Mouse (Mus musculus): ENCODE measurements around the gene Sbk3.

The Sbk3 gene

DNA sequence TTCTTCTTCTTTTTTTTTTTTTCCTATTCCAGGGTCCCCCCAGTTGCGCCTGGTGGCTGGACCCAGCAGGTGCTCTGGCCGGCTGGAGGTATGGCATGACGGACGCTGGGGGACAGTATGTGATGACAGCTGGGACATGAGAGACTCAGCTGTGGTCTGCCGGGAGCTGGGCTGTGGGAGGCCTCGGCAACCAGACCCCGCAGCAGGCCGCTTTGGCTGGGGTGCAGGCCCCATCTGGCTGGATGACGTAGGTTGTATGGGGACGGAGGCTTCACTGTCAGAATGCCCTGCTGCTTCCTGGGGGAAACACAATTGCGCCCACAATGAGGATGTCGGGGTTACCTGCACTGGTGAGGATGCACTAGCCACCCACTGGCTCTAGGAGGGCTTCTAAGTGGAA is 37.9 kb downstream of the Sbk3 start:
- DNase-seq (ENCODE audit: low spot score) = no peak

DNA sequence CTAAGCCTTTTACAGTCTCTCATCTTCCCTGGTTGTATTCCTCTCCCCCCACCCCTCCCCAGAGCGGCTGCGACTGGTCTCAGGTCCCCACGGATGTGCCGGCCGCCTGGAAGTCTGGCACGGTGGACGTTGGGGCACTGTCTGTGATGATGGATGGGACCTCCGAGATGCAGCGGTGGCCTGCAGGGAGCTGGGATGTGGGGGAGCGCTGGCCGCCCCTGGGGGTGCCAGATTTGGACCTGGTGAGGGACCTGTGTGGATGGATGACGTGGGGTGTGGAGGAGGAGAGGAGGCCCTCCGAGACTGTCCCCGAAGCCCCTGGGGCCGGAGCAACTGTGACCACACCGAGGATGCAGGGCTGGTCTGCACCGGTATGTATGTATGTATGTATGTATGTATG is 42.6 kb downstream of the Sbk3 start:
- no peak for DNase-seq (ENCODE audit: low spot score)

- no peak for DNase-seq (ENCODE audit: low spot score)
These were observed 43.3 kb downstream of the Sbk3 start for GRCm38 (mm10) chr7:4927711-4928110.

DNA sequence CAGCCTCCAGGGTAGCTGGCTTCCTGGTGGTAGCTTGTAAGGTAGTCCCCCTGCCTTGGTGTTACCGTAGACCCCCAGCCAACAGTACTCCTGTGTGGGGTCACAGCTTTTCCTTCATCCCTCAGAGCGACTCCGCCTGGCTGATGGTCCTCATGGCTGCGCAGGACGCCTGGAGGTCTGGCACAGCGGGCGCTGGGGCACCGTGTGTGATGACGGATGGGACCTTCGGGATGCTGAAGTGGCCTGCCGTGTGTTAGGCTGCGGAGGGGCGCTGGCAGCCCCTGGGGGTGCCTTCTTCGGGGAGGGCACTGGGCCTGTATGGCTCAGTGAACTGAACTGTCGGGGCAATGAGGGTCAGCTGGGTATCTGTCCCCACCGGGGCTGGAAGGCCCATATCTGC is 44.1 kb downstream of the Sbk3 start:
- no peak for DNase-seq (ENCODE audit: low spot score)

DNA sequence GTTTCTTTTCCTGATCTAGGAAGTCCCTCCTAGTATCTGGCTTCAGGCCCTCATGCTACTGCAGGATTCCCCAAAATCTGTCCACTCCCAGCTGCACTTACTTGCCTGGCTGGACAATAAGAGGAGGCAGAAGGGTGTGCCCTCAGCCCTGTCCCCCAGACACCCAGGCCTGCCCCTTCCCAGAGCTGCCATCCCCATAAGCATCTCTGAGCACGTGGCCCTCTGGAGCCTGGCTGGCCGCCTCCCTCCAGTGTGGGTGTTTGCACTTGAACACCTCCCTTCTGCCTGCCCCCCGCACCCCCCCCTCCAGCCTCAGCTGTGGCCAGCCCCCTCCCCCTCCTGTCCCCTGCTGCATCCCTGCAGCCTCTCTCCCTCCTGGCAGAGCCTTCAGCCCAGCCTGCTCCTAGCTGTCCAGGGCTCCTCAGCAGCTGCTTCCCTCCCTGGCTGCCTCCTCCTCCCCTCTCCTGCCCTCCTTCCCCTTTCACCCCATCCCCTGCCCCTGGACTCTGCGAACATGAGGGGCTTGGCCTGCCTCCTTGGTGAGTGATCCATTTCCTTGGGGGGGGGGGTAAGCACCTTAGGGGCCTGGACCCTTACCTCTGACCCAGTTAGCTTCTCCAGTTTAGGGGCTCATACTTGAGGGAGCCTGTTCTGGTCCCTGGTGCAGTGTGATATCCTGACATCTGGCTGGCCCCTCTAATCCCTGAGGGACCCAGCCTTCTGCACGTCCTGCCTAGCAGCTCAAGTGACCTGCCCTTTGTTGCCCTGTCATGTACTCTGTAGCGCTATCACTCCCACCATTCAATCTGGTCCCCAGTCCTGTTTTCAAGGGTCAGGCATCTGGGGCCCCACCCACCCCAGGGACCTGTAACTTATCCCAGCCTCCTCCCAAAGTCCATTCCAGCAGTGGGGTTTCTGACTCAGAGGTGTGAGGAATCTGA is 45.3 kb downstream of the Sbk3 start, which contains the start of gene Ssc5d:
Gene Ssc5d (plus strand): TSS at position 345 of the 941 bp plus-strand sequence.
- DNase-seq (ENCODE audit: low spot score) = peak; percentile 66

GRCm38 (mm10) chr7:4924891-4925301 is 46.1 kb downstream of the Sbk3 start:
- no peak for DNase-seq (ENCODE audit: low spot score)

- DNase-seq (ENCODE audit: low spot score) = no peak
These were observed 46.5 kb downstream of the Sbk3 start for GRCm38 (mm10) chr7:4924483-4924882.

- peak; percentile 78 for DNase-seq (ENCODE audit: low spot score)
These were observed 47.2 kb downstream of the Sbk3 start for GRCm38 (mm10) chr7:4923586-4924364.

DNA sequence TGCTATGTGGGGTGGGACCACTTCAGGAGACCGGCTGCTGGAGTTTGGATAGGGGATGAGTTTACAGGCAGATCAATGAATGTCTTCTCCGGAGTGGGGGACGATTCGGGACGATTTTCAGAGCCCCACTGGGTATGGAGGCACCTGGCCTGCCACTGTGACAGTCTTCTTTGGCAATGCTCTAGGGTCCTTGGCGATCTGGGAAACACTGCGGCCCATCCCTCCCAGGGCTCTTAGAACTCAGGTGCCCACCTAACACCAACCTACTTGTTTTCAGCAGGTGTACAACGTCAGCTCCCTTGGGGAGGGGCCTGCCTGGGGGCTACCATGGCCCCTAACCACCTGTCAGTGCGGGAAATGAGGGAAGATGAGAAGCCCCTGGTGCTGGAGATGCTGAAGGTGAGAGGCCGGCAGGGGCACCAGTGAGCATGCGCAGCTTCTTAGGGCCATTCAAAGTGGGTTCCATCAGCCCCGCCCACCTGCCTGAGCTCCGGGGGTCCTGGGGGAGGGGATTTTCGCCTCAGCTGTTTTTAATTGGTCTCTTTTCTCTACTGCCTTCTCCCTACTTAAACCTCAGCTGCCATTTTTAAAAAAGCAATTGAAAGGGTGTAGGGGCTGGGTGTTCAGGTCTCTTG is 47.9 kb downstream of the Sbk3 start:
- DNase-seq (ENCODE audit: low spot score) = peak; percentile 82

DNA sequence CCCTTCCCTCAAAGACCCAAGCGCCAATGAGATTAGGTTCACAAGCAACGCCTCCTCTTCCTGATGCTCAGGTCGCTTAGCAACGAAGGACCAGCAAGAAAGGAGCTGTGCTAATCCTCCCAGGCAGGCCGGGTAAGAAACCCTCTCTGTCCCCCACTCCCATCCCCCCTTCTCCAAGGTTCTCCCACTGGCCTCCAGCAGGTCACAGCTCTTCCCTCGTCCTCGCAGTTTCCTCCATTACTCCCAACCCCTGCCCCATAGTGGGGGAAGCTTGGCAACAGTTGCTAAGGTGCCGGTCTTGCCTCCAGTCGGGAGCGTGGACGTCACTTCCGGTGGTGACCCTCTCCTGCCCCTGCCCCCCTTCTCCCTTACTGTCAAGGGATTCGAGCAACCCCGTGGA is 48.5 kb downstream of the Sbk3 start:
- peak; percentile 82 for DNase-seq (ENCODE audit: low spot score)

- DNase-seq (ENCODE audit: low spot score) = no peak
These were observed 49.0 kb downstream of the Sbk3 start, which contains the start of gene Nat14 for GRCm38 (mm10) chr7:4921824-4922482. Nat14 (plus strand) TSS chr7:4922028.

DNA sequence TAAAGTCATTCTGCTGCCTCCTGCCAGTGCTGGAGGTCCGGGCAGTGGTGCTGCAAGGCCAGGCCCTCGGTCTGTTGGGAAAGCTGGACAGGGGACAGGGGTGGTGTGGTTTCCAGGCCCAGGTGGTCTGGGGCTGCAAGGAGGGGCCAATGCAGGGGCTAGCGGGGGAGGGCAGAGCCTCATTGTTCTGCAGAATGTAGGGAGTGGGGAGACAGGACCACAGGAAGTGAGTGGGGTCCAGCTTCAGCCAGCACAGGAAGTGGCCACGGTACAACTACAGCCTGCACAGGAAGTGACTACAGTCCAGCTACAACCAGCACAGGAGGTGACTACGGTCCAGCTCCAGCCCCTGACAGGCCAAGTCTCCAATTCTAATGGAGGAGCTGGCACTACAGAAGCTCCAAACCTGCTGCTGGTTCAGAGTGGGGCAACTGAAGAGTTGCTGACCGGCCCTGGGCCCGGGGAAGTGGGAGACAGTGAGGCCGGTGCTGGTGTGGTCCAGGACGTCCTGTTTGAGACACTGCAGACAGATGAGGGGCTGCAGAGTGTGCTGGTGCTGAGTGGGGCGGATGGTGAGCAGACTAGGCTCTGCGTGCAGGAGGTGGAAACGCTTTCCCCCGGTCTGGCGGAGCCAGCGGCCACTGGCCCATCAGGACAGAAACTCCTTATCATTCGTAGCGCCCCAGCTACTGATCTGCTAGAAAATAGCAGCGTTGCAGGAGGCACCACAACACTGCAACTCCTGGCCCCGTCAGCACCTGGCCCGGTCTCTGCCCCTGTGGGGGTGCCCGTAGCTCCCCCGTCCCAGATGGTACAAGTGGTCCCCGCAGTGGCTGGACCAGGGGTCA is 49.8 kb downstream of the Sbk3 start:
- no peak for DNase-seq (ENCODE audit: low spot score)

- no peak for DNase-seq (ENCODE audit: low spot score)
These were observed 50.5 kb downstream of the Sbk3 start for GRCm38 (mm10) chr7:4920496-4920895.

DNA sequence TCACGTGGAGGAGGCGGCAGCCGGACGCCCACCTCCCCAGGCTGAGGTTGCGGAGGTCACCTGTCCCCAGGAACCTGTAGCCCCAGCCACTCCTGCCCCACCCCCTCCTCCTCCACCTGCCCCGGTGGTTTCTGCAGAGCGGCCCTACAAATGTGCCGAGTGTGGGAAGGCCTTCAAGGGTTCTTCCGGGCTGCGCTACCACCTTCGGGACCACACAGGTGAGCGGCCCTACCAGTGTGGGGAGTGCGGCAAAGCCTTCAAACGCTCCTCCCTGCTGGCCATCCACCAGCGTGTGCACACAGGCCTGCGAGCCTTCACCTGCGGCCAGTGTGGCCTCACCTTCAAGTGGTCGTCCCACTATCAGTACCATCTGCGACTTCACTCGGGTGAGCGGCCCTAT is 51.0 kb downstream of the Sbk3 start:
- no peak for DNase-seq (ENCODE audit: low spot score)

GRCm38 (mm10) chr7:4919096-4919495 is 51.9 kb downstream of the Sbk3 start:
- no peak for DNase-seq (ENCODE audit: low spot score)

GRCm38 (mm10) chr7:4918681-4919080 is 52.3 kb downstream of the Sbk3 start:
- no peak for DNase-seq (ENCODE audit: low spot score)

DNA sequence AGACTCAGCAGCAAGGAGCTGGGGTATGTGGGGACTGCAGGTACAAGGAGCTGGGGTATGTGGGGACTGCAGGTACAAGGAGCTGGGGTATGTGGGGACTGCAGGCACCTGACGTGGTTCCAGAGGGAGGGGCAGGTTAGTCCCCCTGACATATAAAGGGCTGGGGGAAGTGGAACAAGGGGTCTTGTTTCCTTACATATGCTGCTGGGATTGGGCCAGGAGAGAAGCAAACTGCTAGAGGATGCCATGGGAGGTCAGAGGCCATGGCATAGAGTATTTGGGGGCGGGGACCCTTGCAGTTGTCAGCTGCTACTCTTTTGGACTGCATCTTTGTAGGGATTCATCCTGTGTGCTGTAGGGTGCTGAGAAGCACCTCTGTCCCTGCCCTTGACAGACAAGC is 53.5 kb downstream of the Sbk3 start:
- DNase-seq (ENCODE audit: low spot score) = no peak

- DNase-seq (ENCODE audit: low spot score) = no peak
These were observed 55.1 kb downstream of the Sbk3 start for GRCm38 (mm10) chr7:4915669-4916416.
